Mouse (Mus musculus) C2C12 (cell line): ENCODE results near the gene Tbxas1. TPM values are rescaled to one million over a fixed set of nuclear protein-coding genes. Genes with fewer than 3 reads are reported as not detected.

Source experiments
- H3K27me3 ChIP-seq: one replicate; pipeline ENCODE4 v1.6.1; 2011; ENCODE audit not compliant: control insufficient read depth, insufficient read depth, insufficient read length
- H3K36me3 ChIP-seq: one replicate; pipeline ENCODE4 v1.6.1; 2011; ENCODE audit not compliant: control insufficient read depth, insufficient read depth
- H3K4me3 ChIP-seq: one replicate; pipeline ENCODE4 v1.5.1; 2011; ENCODE audit warnings: mild to moderate bottlenecking, control low read depth; ENCODE audit not compliant: poor library complexity, insufficient read depth, severe bottlenecking
- H3K79me2 ChIP-seq: one replicate; pipeline ENCODE4 v1.6.1; 2011; ENCODE audit not compliant: control insufficient read depth, insufficient read depth
- H3K79me3 ChIP-seq: one replicate; pipeline ENCODE4 v1.6.1; 2011; ENCODE audit warnings: low read depth, control low read depth
- H3ac ChIP-seq: one replicate; pipeline ENCODE3; 2011; ENCODE audit warnings: low read depth; ENCODE audit not compliant: control insufficient read depth, insufficient read length
- CEBPB ChIP-seq: IDR thresholded peaks from one replicate; pipeline ENCODE4 v1.6.1; 2011; ENCODE audit warnings: low read depth, mild to moderate bottlenecking, control low read depth, moderate library complexity
- CTCF ChIP-seq: IDR thresholded peaks from one replicate; pipeline ENCODE4 v1.5.1; 2011; ENCODE audit not compliant: control insufficient read depth, insufficient read depth, insufficient read length
- FOSL1 ChIP-seq: IDR thresholded peaks from one replicate; pipeline ENCODE4 v1.8.0; 2011; ENCODE audit warnings: mild to moderate bottlenecking, low read length; ENCODE audit not compliant: poor library complexity, insufficient read depth, severe bottlenecking
- MAX ChIP-seq: IDR thresholded peaks from one replicate; pipeline ENCODE4 v1.6.1; 2011; ENCODE audit warnings: mild to moderate bottlenecking, control low read depth
- MYOD1 ChIP-seq: IDR thresholded peaks from one replicate; pipeline ENCODE4 v1.6.1; 2011; ENCODE audit warnings: low read depth; ENCODE audit not compliant: control insufficient read depth, insufficient read length
- MYOG ChIP-seq: IDR thresholded peaks from one replicate; pipeline ENCODE4 v1.6.1; 2011; ENCODE audit not compliant: control insufficient read depth, insufficient read length; ENCODE audit errors: extremely low read depth
- USF1 ChIP-seq: IDR thresholded peaks from one replicate; pipeline ENCODE4 v1.6.1; 2011; ENCODE audit warnings: low read depth, mild to moderate bottlenecking, control low read depth, moderate library complexity
- polyA plus RNA-seq: library from polyadenylated mRNA; unstranded; fragments of >200 nt; fragmentation: generic; extraction: Trizol; gene quantifications from one replicate; pipeline ENCODE4 v1.2.1, GENCODE M21; 2012; ENCODE audit warnings: missing spikeins

Gene Tbxas1
- polyA plus RNA-seq, 1 experiment: 0.06 TPM

- Histone ChIP-seq H3K79me2 (no peaks in the 10 kb centered on the region), H3K27me3 (no peaks in the 10 kb centered on the region), H3K79me3 (no peaks in the 10 kb centered on the region), H3ac (no peak overlapping the region), H3K36me3 (no peaks in the 10 kb centered on the region), H3K4me3 (no peak overlapping the region)
- no peak for TF ChIP-seq FOSL1
Observed at GRCm38 (mm10) chr6:39061180-39061579, 186.0 kb downstream of the Tbxas1 start.

GRCm38 (mm10) chr6:39063541-39063940, 188.3 kb downstream of the Tbxas1 start:
- H3K4me3 ChIP-seq: no peak overlapping the region
- H3ac ChIP-seq: no peak overlapping the region
- no peaks in the 10 kb centered on the region for H3K79me3 ChIP-seq
- H3K36me3 ChIP-seq: no peaks in the 10 kb centered on the region
- TF ChIP-seq CEBPB: no peak
- no peak for TF ChIP-seq MYOD1
- TF ChIP-seq MYOG: no peak
- no peak for TF ChIP-seq MAX
- TF ChIP-seq FOSL1: no peak
- no peak for TF ChIP-seq USF1
- H3K27me3 ChIP-seq: no peaks in the 10 kb centered on the region
- no peaks in the 10 kb centered on the region for H3K79me2 ChIP-seq

DNA sequence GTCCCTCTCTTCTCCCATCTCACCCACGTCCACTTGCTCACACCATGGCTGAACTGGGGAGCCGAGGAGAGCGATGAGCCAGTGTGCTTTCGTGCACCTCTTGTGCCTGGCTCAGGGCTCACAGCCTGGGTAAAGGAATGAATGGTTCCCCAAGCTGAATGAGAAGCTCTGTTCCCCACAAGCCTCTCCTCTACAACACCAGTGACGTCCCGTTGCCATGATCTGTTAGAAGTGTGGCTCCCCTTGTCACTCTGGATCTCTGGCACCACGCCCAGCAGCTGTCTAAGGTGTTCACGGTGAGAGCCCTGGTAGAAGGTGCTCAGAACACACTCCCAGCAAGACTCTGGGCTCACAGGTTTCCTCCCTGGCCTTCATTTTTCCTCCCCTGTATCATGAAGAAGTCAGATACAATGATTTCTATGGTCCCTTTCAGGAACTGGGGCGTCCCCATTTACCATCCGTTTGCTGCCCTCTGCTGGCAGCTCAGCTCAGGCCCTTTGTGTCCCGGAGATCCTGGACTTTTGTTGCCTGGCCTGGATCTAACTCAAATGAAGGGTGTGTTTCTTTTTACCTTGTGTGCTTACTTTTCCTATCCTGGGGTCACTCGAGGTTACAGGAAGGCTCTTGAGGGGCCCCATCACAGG, 191.9 kb downstream of the Tbxas1 start:
- H3K36me3 ChIP-seq: no peaks in the 10 kb centered on the region
- no peaks in the 10 kb centered on the region for H3K79me3 ChIP-seq

DNA sequence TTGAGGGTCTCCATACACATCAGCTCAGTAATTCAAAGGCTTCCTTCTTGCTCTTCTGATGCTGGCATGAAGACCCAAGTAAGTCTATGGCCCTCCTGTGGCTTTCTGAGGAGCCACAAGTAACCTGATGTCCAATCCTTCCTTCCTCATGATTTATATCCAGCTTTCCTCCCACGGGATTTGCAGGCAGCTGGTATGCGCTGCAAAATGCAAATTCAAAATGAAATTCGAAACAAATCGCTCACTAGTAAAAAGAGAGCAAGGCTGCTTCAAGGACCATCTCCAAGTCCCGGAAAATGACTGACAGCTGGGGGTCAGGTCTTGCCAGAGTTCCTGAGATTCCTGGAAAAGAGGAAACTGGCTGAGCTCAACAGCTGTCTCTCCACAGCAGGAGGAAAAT, 197.5 kb downstream of the Tbxas1 start:
- Histone ChIP-seq H3K79me3 (no peaks in the 10 kb centered on the region), H3K4me3 (no peak overlapping the region), H3K27me3 (no peaks in the 10 kb centered on the region), H3K79me2 (no peaks in the 10 kb centered on the region), H3ac (no peak overlapping the region), H3K36me3 (no peaks in the 10 kb centered on the region)
- no peak for TF ChIP-seq FOSL1
- TF ChIP-seq CTCF: no peak
- TF ChIP-seq MYOD1: no peak
- TF ChIP-seq MAX: no peak
- TF ChIP-seq MYOG: no peak
- TF ChIP-seq USF1: no peak
- no peak for TF ChIP-seq CEBPB

More for the DNA sequence above, 191.9 kb downstream of the Tbxas1 start:
- TF ChIP-seq CTCF (peak; percentile 77), MYOG (no peak)
- H3K79me2 ChIP-seq: no peaks in the 10 kb centered on the region
- no peaks in the 10 kb centered on the region for H3K27me3 ChIP-seq
- no peak overlapping the region for H3K4me3 ChIP-seq
- no peak overlapping the region for H3ac ChIP-seq

DNA sequence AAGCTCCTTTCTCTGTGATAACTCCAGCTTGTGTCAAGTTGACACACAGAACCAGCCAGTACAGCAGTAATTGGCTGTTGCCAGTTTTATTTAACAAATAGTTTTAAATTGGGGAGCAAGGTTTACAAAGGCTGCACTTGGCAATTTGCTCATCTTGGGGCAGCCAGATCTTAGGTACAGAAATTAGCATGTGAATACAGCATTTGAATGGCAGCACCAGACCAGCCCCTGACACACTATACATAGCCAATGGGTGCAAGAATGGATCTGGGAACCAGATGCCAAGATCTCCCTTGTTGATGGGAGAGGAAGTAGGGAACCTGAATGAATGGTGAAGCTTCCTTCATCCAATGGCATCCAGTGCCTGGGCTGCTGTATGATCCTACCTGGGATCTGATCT, 199.0 kb downstream of the Tbxas1 start:
- no peak overlapping the region for H3ac ChIP-seq
- no peaks in the 10 kb centered on the region for H3K79me2 ChIP-seq
- TF ChIP-seq USF1: no peak
- TF ChIP-seq CTCF: no peak
- no peak for TF ChIP-seq MAX
- no peak for TF ChIP-seq MYOG
- no peak for TF ChIP-seq CEBPB
- TF ChIP-seq FOSL1: no peak
- TF ChIP-seq MYOD1: no peak
- no peaks in the 10 kb centered on the region for H3K36me3 ChIP-seq
- H3K4me3 ChIP-seq: no peak overlapping the region
- H3K27me3 ChIP-seq: no peaks in the 10 kb centered on the region
- no peaks in the 10 kb centered on the region for H3K79me3 ChIP-seq

GRCm38 (mm10) chr6:39076498-39076897, 201.3 kb downstream of the Tbxas1 start:
- no peaks in the 10 kb centered on the region for H3K27me3 ChIP-seq
- TF ChIP-seq MAX (no peak), FOSL1 (no peak), USF1 (no peak), MYOG (no peak), CEBPB (no peak)
- no peaks in the 10 kb centered on the region for H3K79me2 ChIP-seq
- H3ac ChIP-seq: no peak overlapping the region
- H3K36me3 ChIP-seq: no peaks in the 10 kb centered on the region
- H3K79me3 ChIP-seq: no peaks in the 10 kb centered on the region
- H3K4me3 ChIP-seq: no peak overlapping the region
